Mouse (Mus musculus) heart, adult 9 months (tissue): Measurements from ENCODE around the gene Rex1bd.
A peak's percentile ranks its signal among the peaks of the same experiment; 100 is the strongest.

Source experiments
- DNase-seq, 2 experiments: peaks; one replicate each; pipeline ENCODE4 v3.0.0; 2022; ENCODE audit warnings: low spot score in 2 of 2

Gene Rex1bd

GRCm38 (mm10) chr8:70506328-70507026 lies at the start of gene Rex1bd:
TSS of gene Rex1bd (minus strand) at chr8:70506752.
- peak; percentile 92 for DNase-seq

- no peak for DNase-seq
These were observed 48.7 kb upstream of the Rex1bd start for GRCm38 (mm10) chr8:70555079-70555747.

- peak; percentile 72 to 78 for DNase-seq
These were observed 47.2 kb upstream of the Rex1bd start for GRCm38 (mm10) chr8:70553740-70554139.

DNA sequence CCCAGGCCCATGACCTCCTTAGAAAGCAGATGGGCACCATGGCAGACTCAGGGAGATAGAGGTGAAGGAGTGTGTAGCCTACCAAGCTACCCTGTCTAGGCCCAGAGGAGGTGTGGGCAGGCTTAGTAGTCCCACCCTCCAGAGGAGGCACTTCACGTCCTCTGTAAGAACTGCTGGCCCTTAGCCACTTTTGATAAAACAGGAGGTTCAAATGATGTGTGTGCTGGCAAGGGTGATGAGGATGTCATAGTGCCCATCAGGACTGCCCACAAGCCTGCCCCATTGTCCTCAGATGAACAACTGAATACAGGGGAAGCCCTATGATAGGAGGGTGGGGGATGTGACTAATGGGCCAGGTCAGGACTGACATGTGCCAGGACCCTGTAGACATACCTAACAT lies 46.3 kb upstream of the Rex1bd start:
- DNase-seq: peak in 1 of 2 experiments; percentile 54

- DNase-seq: peak; percentile 53 to 60
These were observed 45.1 kb upstream of the Rex1bd start for GRCm38 (mm10) chr8:70551558-70552161.

DNA sequence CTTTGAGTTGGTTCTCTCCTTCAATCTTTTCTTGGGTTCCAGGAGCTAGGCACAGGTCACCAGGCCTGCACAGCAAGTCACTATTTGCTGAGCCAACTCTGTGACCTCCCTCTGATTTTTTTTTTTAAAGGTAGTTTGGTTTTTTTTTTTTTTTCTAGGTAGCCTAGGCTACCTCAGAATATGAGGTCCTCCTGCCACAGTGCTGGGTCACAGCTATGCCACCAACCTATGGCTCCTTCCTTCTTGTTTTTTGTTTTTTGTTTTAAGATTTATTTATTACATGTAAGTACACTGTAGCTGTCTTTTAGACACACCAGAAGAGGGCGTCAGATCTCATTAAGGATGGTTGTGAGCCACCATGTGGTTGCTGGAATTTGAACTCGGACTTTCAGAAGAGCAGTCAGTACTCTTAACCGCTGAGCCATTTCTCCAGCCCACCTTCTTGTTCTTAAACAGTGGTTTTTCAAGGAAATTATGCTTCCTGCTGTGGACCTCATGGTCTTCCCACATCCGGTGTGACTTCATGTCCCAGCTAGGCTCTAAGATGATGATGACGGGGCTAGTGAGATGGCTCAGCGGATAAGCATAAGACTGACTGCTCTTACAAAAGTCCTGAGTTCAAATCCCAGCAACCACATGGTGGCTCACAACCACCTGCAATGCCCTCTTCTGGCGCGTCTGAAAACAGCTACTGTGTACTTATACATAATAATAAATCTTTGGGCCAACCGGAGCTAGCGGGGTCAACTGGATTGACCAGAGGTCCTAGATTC lies 43.0 kb upstream of the Rex1bd start:
- no peak for DNase-seq

DNA sequence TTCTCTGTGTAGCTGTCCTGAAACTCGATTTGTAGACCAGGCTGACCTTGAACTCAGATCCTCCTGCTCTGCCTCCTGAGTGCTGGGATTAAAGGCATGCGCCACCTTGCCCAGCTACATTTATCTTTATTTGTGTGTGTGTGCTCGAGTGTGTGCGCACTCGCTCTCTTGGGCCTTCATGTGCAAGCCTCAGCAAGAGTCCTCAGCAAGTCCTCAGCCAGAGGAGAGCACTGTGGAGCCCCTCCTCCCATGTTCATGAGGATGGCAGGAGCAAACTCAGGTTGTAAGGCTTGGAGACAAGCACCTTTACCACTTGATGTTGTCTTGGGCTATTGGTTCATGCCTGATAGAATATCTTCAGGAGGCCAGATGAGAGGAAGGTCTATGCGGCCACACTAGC lies 41.2 kb upstream of the Rex1bd start:
- DNase-seq: no peak

GRCm38 (mm10) chr8:70546412-70546811 lies 39.9 kb upstream of the Rex1bd start:
- no peak for DNase-seq

- DNase-seq: peak; percentile 56 to 65
These were observed 37.7 kb upstream of the Rex1bd start for GRCm38 (mm10) chr8:70544200-70544687.

- no peak for DNase-seq
These were observed 34.5 kb upstream of the Rex1bd start for GRCm38 (mm10) chr8:70541081-70541480.

DNA sequence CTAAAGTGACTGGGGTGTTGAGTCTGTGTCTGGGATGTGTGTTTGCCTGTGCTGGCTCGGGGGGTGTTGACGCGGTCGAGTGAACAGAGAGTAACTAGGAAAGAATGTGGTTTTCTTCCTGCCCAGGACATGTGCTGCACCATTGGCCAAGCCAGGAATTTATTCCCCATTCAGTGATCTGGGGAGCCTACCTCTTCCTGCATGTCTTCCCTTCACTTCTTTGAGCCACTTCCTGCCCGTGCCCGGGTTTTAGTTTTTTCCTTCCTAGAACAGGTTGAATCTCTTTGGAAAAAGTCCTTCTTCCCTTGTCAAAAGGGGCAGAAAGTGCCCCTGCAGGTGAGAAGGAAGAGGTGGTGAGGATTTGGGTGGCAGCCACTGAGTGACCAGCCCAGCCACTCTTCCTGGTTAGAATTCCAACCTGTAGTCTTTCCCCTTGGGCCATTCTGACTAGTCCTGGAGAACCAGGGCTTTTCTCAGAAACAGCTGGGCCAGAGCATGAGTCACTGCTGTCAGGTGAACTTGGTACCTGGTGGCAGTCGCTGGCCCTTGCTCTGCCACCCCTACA lies 34.0 kb upstream of the Rex1bd start:
- DNase-seq: peak in 1 of 2 experiments; percentile 31

GRCm38 (mm10) chr8:70540013-70540506 lies 33.5 kb upstream of the Rex1bd start:
- peak in 1 of 2 experiments; percentile 59 for DNase-seq

DNA sequence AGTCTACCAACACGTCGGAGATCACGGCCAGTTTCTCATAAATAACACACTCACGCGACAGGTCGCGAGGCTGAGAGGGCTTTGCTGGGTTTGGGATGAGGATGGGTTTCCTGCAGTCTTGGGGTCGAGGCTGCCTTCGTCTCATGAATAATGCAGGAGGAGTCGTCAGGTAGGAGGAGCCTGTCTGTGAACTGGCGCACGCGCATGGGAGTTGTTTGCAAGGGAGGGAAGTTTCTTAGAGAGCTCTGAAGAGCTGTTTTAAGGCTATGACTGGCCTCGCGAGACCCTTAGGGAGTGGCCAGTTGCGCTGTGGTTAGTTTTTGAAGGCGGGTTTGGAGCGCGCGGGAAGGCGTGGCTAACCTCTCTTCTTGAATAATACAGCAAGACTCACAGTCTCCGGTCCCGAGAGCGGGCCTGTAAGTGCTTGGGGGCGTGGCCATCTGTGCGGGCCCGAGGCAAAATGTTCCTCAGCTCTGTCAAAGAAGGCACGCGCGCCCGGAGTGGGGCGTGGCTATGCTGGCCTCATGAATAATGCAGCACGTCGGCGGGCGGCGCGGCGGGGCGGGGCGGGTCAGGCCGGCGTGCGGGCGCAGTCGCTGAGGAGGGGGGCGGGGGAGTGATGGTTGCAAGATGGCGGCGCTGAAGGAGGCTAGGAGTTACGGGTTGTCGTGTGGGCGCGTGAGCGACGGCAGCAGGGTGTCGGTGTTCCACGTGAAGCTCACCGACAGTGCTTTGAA lies 32.7 kb upstream of the Rex1bd start, which contains the start of gene Ell:
TSS of gene Ell (plus strand) at position 381 of the 737 bp plus-strand sequence.
- DNase-seq: peak; percentile 99 to 100

DNA sequence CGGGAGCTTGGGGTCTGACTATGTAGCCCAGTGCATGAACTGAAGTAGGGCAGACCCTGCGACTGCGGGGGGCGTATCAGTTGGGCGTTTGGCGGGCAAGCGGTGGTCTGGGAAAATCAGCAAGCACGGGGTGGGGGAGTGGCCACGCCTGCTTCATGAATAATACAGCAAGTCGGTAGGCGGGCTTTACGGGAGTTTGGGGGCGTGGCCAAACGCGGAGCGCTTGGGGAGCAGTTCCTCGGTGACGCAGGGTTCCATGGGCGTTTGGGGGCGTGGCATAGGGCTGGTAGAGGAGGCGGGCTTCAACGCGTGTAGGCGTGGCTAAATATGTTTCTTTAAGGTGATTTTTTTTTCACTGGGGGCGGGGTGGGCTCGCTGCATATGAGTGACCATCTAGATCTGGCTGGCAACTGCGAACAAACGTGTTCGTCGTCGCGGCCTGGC lies 32.1 kb upstream of the Rex1bd start:
- DNase-seq: peak; percentile 96 to 98

DNA sequence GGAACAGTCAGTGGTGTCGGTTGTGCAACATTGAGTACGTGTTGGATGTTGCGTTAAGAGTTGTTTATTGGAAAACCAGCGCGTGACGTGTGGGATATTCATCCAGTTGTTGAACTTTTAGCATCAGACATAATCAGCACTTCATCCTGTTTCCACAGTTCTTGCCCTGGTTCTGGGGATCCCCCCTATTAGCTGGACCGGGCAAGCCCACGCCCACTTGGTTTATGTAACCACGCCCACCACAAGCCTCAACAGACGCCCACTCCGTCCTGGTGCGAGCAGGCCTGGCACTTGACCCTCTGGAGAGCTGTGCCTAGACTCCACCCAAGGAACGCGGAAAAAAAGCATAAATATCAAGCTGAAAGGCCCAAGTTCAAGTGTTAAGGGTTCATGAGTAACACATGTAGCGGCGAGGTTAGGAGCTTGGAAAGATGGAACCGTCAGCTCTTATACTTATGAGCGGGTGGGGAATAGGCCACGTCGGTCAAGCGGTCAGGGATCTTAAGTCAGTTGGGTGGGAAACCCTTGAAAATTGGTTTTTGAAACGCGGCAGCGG lies 31.6 kb upstream of the Rex1bd start:
- peak; percentile 80 to 86 for DNase-seq

DNA sequence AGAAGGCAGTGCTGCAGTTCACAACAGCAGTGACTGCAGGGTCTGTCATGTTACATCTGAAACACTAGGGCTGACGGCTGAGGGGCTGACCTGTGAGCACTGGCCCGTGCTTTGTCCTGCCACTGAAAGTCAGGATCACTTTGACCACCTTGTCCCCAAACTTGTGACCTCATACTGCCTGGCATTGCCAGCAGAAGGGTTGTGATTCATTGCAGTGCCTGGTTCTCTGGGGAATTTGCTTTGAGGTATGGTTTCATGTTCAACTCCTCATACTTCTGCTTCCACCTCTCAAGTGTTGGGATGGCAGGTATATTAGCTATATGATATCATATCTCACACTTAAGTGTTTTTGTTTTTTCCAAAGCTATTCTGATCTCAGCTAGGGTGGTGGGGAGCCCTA lies 29.1 kb upstream of the Rex1bd start:
- DNase-seq: no peak

DNA sequence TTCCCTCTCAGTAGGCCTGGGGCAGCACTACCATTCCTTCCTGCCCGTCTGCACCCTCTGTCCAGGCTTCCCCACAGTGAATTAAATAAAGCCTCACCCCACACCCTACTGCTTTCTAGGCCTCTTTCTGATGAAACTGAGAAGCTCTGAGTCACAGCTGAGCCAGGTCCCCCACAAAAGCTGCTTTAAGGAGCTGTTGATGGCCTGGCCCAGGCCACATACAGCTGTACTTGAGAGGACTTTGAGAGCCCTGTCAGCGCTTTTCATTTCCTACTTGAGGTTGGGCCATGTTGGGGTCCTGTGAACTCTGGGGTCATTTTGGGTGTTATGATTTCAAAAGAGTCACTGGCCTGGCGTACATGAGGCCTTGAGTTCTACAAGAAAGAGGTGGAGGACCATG lies 28.7 kb upstream of the Rex1bd start:
- no peak for DNase-seq

DNA sequence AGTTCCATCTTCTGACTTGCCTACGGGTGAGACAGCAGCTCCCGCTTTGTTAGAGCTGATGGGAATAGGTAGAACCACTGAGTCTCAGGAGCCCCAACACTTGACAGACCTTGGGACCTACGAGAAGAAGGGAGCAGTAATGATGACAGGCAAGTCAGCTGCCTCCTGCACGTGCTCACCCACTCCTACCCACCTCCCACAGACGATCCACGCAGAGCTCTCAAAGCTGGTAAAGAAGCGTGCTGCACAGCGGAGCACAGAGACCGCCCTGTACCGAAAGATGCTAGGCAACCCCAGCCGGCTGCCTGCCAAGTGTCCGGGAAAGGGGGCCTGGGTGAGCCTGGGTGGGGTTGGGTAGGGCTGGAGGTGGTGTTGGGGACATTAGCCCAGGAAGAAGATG lies 27.7 kb upstream of the Rex1bd start:
- no peak for DNase-seq

- DNase-seq: no peak
These were observed 23.8 kb upstream of the Rex1bd start for GRCm38 (mm10) chr8:70530314-70530713.

DNA sequence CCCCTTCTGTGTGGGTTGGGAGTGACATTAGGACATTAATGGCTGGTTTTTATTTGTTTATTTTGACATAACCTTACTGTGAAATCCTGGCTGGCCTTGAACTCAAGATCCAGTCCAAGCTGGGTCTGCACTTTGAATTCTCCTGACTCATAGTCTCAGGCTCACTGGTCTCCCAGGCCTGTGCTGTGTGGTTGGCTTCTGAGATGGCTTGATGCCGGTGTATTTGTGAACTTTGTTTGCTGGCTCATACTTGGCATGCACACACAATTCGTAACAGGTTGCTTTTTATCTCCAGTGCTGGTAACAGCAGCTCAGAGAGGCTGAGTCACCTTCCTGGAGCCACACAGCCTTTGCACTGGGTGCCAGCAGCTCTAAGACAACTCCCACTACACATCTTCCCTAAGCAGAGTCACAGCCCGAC lies 23.2 kb upstream of the Rex1bd start:
- DNase-seq: no peak
